7 mouse cellular contexts compared by ENCODE assay signal in the genomic region with DNA sequence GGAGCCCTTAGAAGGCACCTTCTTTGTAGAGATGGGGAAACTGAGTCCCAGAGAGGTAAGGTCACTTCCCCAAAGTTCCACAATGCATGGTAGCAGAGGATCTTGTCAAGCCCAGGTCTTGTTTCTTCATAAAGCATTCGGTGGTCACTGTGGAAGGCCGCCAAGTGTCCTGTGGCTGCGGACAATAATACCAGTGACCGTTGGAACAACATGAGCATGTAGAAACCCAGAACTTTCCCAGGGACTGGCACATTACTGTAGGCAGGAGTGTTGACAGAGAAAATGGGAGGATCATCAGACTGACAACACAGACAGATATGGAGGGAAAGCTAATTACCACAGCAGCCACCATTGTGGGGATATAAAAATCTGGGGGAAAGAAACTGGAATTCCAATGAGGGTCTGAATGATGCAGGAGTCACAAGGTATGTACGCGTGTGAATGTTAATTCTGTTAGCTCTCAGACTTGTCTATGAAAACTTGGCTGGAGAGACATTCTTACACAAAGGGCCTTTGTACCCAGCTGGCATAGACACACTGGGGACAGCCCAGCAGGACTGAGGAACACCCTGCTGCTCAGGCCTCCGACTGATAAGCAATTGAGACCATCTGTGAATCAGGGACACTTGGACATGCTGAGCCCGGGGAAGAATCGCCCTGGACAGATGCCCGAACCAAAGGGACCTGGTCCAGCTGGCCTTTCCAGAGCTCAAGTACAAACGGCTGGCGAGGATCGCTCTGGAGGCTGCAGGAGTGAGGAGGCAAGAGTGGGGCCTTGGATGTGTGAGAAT. TPM values are rescaled to one million over a fixed set of nuclear protein-coding genes. Genes with fewer than 3 reads are reported as not detected.
DNase-seq lines count a peak whose midpoint lies in the region; ATAC-seq and TF ChIP-seq lines count a peak whose summit lies in the region.

No protein-coding gene starts in this region.

- H3K9ac ChIP-seq in hindbrain, embryonic 16.5 days (ENCODE audit: low read depth, low read length): no peak overlapping the region
- 0 out of 2 replicates have a peak overlapping the region, but pooled peaks have one; percentile 13 for H3K9ac ChIP-seq in lung, embryonic 14.5 days

- H3K27me3 ChIP-seq in hindbrain, embryonic 16.5 days (replicated peaks; ENCODE audit: control insufficient read depth, insufficient read depth, low read length): no peaks in the 10 kb centered on the region
- H3K27me3 ChIP-seq in lung, embryonic 14.5 days (ENCODE audit: insufficient read depth, low read length): no peaks in the 10 kb centered on the region

- ATAC-seq in hindbrain, embryonic 16.5 days: peak; percentile 97
- ATAC-seq in lung, embryonic 14.5 days (ENCODE audit: insufficient read depth): peak; percentile 91

- no peaks in the 10 kb centered on the region; the same call in 1 of the 2 replicates for H3K4me1 ChIP-seq in hindbrain, embryonic 16.5 days (ENCODE audit: control insufficient read depth, insufficient read depth, low read depth, low read length)
- H3K4me1 ChIP-seq in lung, embryonic 14.5 days (ENCODE audit: insufficient read depth): peaks cover 4% of the 10 kb centered on the region; the same call in 1 of the 2 replicates

- 27% methylated on average over 13 of the region's 13 CpGs for WGBS in hindbrain, embryonic 16.5 days
- 47% methylated on average over 13 of the region's 13 CpGs for WGBS in lung, embryonic 14.5 days

- H3K27ac ChIP-seq in hindbrain, embryonic 16.5 days (ENCODE audit: low read depth, low read length): peak overlapping the region; percentile 65
- H3K27ac ChIP-seq in lung, embryonic 14.5 days (ENCODE audit: low read depth): peak overlapping the region; percentile 67; the same call in 1 of the 2 replicates

- DNase-seq in adrenal gland, postnatal 25 days: peak; percentile 84
- peak; percentile 86 to 90 for DNase-seq in cerebellum, postnatal 14 days
- peak; percentile 93 for DNase-seq in gastrocnemius, postnatal 10 days
- peak; percentile 84 for DNase-seq in lung, embryonic 14.5 days
- DNase-seq in retina, postnatal 7 days (ENCODE audit: low read depth, low spot score): peak; percentile 33
- no peak for DNase-seq in spleen, postnatal 14 days (ENCODE audit: low spot score in 2 of 2)

- H3K36me3 ChIP-seq in hindbrain, embryonic 16.5 days (ENCODE audit: control insufficient read depth, insufficient read depth, low read length): no peaks in the 10 kb centered on the region
- H3K36me3 ChIP-seq in lung, embryonic 14.5 days (ENCODE audit: insufficient read depth): no peaks in the 10 kb centered on the region

- H3K9me3 ChIP-seq in hindbrain, embryonic 16.5 days (ENCODE audit: control insufficient read depth, low read length): no peaks in the 10 kb centered on the region
- H3K9me3 ChIP-seq in lung, embryonic 14.5 days (ENCODE audit: low read depth, low read length): no peaks in the 10 kb centered on the region

- no peak overlapping the region for H3K4me2 ChIP-seq in hindbrain, embryonic 16.5 days (ENCODE audit: low read length)
- H3K4me2 ChIP-seq in lung, embryonic 14.5 days: no peak overlapping the region

- no peak overlapping the region for H3K4me3 ChIP-seq in hindbrain, embryonic 16.5 days (ENCODE audit: low read length)
- H3K4me3 ChIP-seq in lung, embryonic 14.5 days (ENCODE audit: low read depth, low read length): no peak overlapping the region

- TF ChIP-seq CTCF in lung, embryonic 14.5 days (IDR thresholded peaks at IDR 0.05; ENCODE audit: low read depth): no peak

RNA-seq across cellular contexts. Expression of a gene that starts 9.3 kb away (rescaled TPM):
- total RNA-seq in adrenal gland, postnatal 25 days (2021): 0.57 and 1.5 TPM in 2 replicates
- total RNA-seq in gastrocnemius, postnatal 10 days (2021): not detected
- polyA plus RNA-seq in hindbrain, embryonic 16.5 days (2015; fragmentation: Nextera tagmentation; extraction: Ambion mirVana): 1.5 and 1.7 TPM in 2 replicates
- polyA plus RNA-seq in lung, embryonic 14.5 days (2014; fragmentation: Nextera tagmentation; extraction: Ambion mirVana): not detected in 2 replicates

RNA-seq across cellular contexts. Expression of a gene that starts 22.9 kb away (rescaled TPM):
- 136 and 144 TPM in 2 replicates for total RNA-seq in adrenal gland, postnatal 25 days (2021)
- 10 to 100 TPM; 93.6 to 98.0 TPM for total RNA-seq in gastrocnemius, postnatal 10 days (2021)
- polyA plus RNA-seq in hindbrain, embryonic 16.5 days (2015; fragmentation: Nextera tagmentation; extraction: Ambion mirVana): 72.2 and 75.8 TPM in 2 replicates
- 59.4 and 60.0 TPM in 2 replicates for polyA plus RNA-seq in lung, embryonic 14.5 days (2014; fragmentation: Nextera tagmentation; extraction: Ambion mirVana)

RNA-seq across cellular contexts. Expression of a gene that starts 55.1 kb away (rescaled TPM):
- 74.9 and 79.7 TPM in 2 replicates for total RNA-seq in adrenal gland, postnatal 25 days (2021)
- 10 to 100 TPM; 50.4 to 53.8 TPM for total RNA-seq in gastrocnemius, postnatal 10 days (2021)
- 65.5 and 72.2 TPM in 2 replicates for polyA plus RNA-seq in hindbrain, embryonic 16.5 days (2015; fragmentation: Nextera tagmentation; extraction: Ambion mirVana)
- 49.3 and 52.0 TPM in 2 replicates for polyA plus RNA-seq in lung, embryonic 14.5 days (2014; fragmentation: Nextera tagmentation; extraction: Ambion mirVana)

Comparison
In these comparisons a context has a peak if more than half of its experiments do, and no peak if none do; other contexts are left out.
1. DNase-seq: peak in adrenal gland, postnatal 25 days (single experiment), cerebellum, postnatal 14 days (2 of 2), gastrocnemius, postnatal 10 days (single experiment), lung, embryonic 14.5 days (single experiment) and retina, postnatal 7 days (single experiment); none in spleen, postnatal 14 days (0 of 2).